ENCODE assay signal across 7 mouse cellular contexts in genomic region chr10:81287513-81288157, GRCm38 (mm10). TPM values are rescaled to one million over a fixed set of nuclear protein-coding genes. Genes with fewer than 3 reads are reported as not detected.
DNase-seq lines count a peak whose midpoint lies in the region.

No protein-coding gene starts in this region.

- DNase-seq in lung, adult 18-20 months, result peak; percentile 61 to 67
- no peak for DNase-seq in lung, postnatal 25 days (ENCODE audit: low spot score)
- DNase-seq in NIH3T3 (ENCODE audit: low read depth), result peak; percentile 72
- peak; percentile 74 for DNase-seq in cerebellum, adult 9-10 months
- DNase-seq in kidney, postnatal 10 days, result peak; percentile 75
- peak; percentile 42 for DNase-seq in retina, postnatal 7 days (ENCODE audit: low read depth, low spot score)
- no peak for DNase-seq in layer of hippocampus, postnatal 36 days

RNA-seq across cellular contexts. Expression of gene Tjp3, which starts 3.7 kb away (rescaled TPM):
- 1 to 10 TPM in 1 of 2 experiments, under 1 TPM in 1; 0.65 to 1.7 TPM for total RNA-seq in layer of hippocampus, postnatal 36 days (2021)

RNA-seq across cellular contexts. Expression of gene Pip5k1c, which starts 5.1 kb away (rescaled TPM):
- 100 to 1,000 TPM; 301 to 304 TPM for total RNA-seq in layer of hippocampus, postnatal 36 days (2021)

RNA-seq across cellular contexts. Expression of gene Apba3, which starts 20.9 kb away (rescaled TPM):
- total RNA-seq in layer of hippocampus, postnatal 36 days (2021), result 10 to 100 TPM; 39.3 to 56.0 TPM

RNA-seq across cellular contexts. Expression of gene Mrpl54, which starts 20.9 kb away (rescaled TPM):
- total RNA-seq in layer of hippocampus, postnatal 36 days (2021), result 10 to 100 TPM; 32.3 to 36.0 TPM

RNA-seq across cellular contexts. Expression of gene Cactin, which starts 33.3 kb away (rescaled TPM):
- 10 to 100 TPM; 28.9 to 30.1 TPM for total RNA-seq in layer of hippocampus, postnatal 36 days (2021)

Comparison
In these comparisons a context has a peak if more than half of its experiments do, and no peak if none do; other contexts are left out.
1. DNase-seq: peak in lung, adult 18-20 months (2 of 2), NIH3T3 (single experiment), cerebellum, adult 9-10 months (single experiment), kidney, postnatal 10 days (single experiment) and retina, postnatal 7 days (single experiment); none in lung, postnatal 25 days (single experiment) and layer of hippocampus, postnatal 36 days (0 of 2).